Mouse (Mus musculus): ENCODE results near the gene Ppfia1.

Gene Ppfia1

GRCm38 (mm10) chr7:144489067-144489774 lies 64.3 kb downstream of the Ppfia1 start:
- CTCF ChIA-PET: no interaction called here

- CTCF ChIA-PET: no interaction called here
Measured at GRCm38 (mm10) chr7:144480314-144480713, 73.2 kb downstream of the Ppfia1 start.

- CTCF ChIA-PET: no interaction called here
Measured at GRCm38 (mm10) chr7:144479569-144479968, 74.0 kb downstream of the Ppfia1 start.

- CTCF ChIA-PET: interaction anchor here (0.7 kb wide), 1 partner anchor 136 kb away, joined by 3 read pairs; no protein-coding TSS in a partner anchor
Measured at GRCm38 (mm10) chr7:144475741-144476140, 77.8 kb downstream of the Ppfia1 start.

GRCm38 (mm10) chr7:144473486-144473885 lies 80.0 kb downstream of the Ppfia1 start:
- CTCF ChIA-PET: no interaction called here

GRCm38 (mm10) chr7:144471103-144471502 lies 82.4 kb downstream of the Ppfia1 start:
- CTCF ChIA-PET: no interaction called here

- CTCF ChIA-PET: no interaction called here
Measured at GRCm38 (mm10) chr7:144470545-144471059, 82.9 kb downstream of the Ppfia1 start, which contains the start of gene Cttn. Gene Cttn (minus strand): TSS chr7:144471009.

GRCm38 (mm10) chr7:144469908-144470544 lies 83.5 kb downstream of the Ppfia1 start:
- CTCF ChIA-PET: no interaction called here

GRCm38 (mm10) chr7:144469181-144469641 lies 84.3 kb downstream of the Ppfia1 start:
- CTCF ChIA-PET: no interaction called here

- CTCF ChIA-PET: no interaction called here
Measured at GRCm38 (mm10) chr7:144468741-144469140, 84.8 kb downstream of the Ppfia1 start.

GRCm38 (mm10) chr7:144462577-144462976 lies 91.0 kb downstream of the Ppfia1 start:
- CTCF ChIA-PET: no interaction called here

- CTCF ChIA-PET: no interaction called here
Measured at GRCm38 (mm10) chr7:144461246-144461902, 92.2 kb downstream of the Ppfia1 start.

- CTCF ChIA-PET: no interaction called here
Measured at GRCm38 (mm10) chr7:144458881-144459280, 94.6 kb downstream of the Ppfia1 start.

- CTCF ChIA-PET: no interaction called here
Measured at GRCm38 (mm10) chr7:144450661-144451060, 102.9 kb downstream of the Ppfia1 start.

- CTCF ChIA-PET: no interaction called here
Measured at GRCm38 (mm10) chr7:144449637-144450570, 103.6 kb downstream of the Ppfia1 start.

- CTCF ChIA-PET: interaction anchor here (0.6 kb wide), 1 partner anchor 493 kb away, joined by 3 read pairs; no protein-coding TSS in a partner anchor
Measured at GRCm38 (mm10) chr7:144448186-144448585, 105.3 kb downstream of the Ppfia1 start.

GRCm38 (mm10) chr7:144447146-144447545 lies 106.4 kb downstream of the Ppfia1 start:
- CTCF ChIA-PET: no interaction called here

- CTCF ChIA-PET: no interaction called here
Measured at GRCm38 (mm10) chr7:144444788-144445187, 108.7 kb downstream of the Ppfia1 start.

- CTCF ChIA-PET: no interaction called here
Measured at GRCm38 (mm10) chr7:144441976-144442375, 111.6 kb downstream of the Ppfia1 start.

- CTCF ChIA-PET: no interaction called here
Measured at GRCm38 (mm10) chr7:144441466-144441865, 112.1 kb downstream of the Ppfia1 start.

- CTCF ChIA-PET: no interaction called here
Measured at GRCm38 (mm10) chr7:144438811-144439210, 114.7 kb downstream of the Ppfia1 start.
